Mouse (Mus musculus) forebrain, embryonic 10.5 days (tissue): Measurements from ENCODE around the gene Rad9a. TPM values are rescaled to one million over a fixed set of nuclear protein-coding genes. Genes with fewer than 3 reads are reported as not detected.

ENCODE experiments used
- DNase-seq: peaks from one replicate; pipeline ENCODE4 v3.0.0-alpha.2; 2017; ENCODE audit warnings: low spot score; ENCODE audit errors: extremely low spot score
- H3K27ac ChIP-seq: fragments of 300-500 bp; sonication (generic); 2 replicates; pipeline ENCODE4 v1.5.1; 2016; ENCODE audit warnings: mild to moderate bottlenecking
- H3K27me3 ChIP-seq: fragments of 300-500 bp; sonication (generic); 2 replicates; pipeline ENCODE4 v1.6.1; 2016; ENCODE audit warnings: mild to moderate bottlenecking; ENCODE audit not compliant: poor library complexity, severe bottlenecking
- H3K36me3 ChIP-seq: fragments of 300-500 bp; sonication (generic); replicated peaks from 2 replicates; pipeline ENCODE4 v1.6.1; 2016; ENCODE audit warnings: mild to moderate bottlenecking, moderate library complexity
- H3K4me1 ChIP-seq: fragments of 300-500 bp; sonication (generic); 2 replicates; pipeline ENCODE4 v1.6.1; 2016
- H3K4me3 ChIP-seq: fragments of 300-500 bp; sonication (generic); 2 replicates; pipeline ENCODE4 v1.5.1; 2016; ENCODE audit warnings: mild to moderate bottlenecking, moderate library complexity
- H3K9me3 ChIP-seq: fragments of 300-500 bp; sonication (generic); 2 replicates; pipeline ENCODE4 v1.6.1; 2016; ENCODE audit warnings: mild to moderate bottlenecking, moderate library complexity
- WGBS: fragments of 180-500 bp; shearing (Covaris S2); methylation state at CpG from one replicate; pipeline ENCODE4 v1.1.7; 2016; 5-methylcytosine and 5-hydroxymethylcytosine counted together
- polyA plus RNA-seq: library from polyadenylated mRNA; unstranded; fragments of >200 nt; fragmentation: Nextera tagmentation; extraction: Ambion mirVana; gene quantifications from 2 replicates; pipeline ENCODE4 v1.2.1, GENCODE M21; 2016

Gene Rad9a
- polyA plus RNA-seq, 1 experiment from 2014 or later = 57.4 TPM

GRCm38 (mm10) chr19:4216041-4216685 lies 14.7 kb upstream of the Rad9a start:
- H3K36me3 ChIP-seq = no peaks in the 10 kb centered on the region
- WGBS = 25% methylated on average over 14 of the region's 14 CpGs
- no peaks in the 10 kb centered on the region for H3K9me3 ChIP-seq
- H3K4me3 ChIP-seq = peak overlapping the region; percentile 74
- DNase-seq = peak; percentile 59
- peaks cover 80% of the 10 kb centered on the region for H3K4me1 ChIP-seq
- peak overlapping the region; percentile 56; the same call in 1 of the 2 replicates for H3K27ac ChIP-seq
- peaks cover 92% of the 10 kb centered on the region for H3K27me3 ChIP-seq

- peaks cover 93% of the 10 kb centered on the region for H3K27me3 ChIP-seq
- no peak for DNase-seq
- 4% methylated on average over 21 of the region's 21 CpGs for WGBS
- H3K9me3 ChIP-seq = no peaks in the 10 kb centered on the region
- peaks cover 74% of the 10 kb centered on the region for H3K4me1 ChIP-seq
- peak overlapping the region; percentile 87 for H3K27ac ChIP-seq
- no peaks in the 10 kb centered on the region for H3K36me3 ChIP-seq
- peak overlapping the region; percentile 74 for H3K4me3 ChIP-seq
Observed at GRCm38 (mm10) chr19:4215451-4215840, 14.0 kb upstream of the Rad9a start.

GRCm38 (mm10) chr19:4214771-4215450 lies 13.4 kb upstream of the Rad9a start:
- H3K4me1 ChIP-seq = peaks cover 71% of the 10 kb centered on the region
- WGBS = under 1% methylated on average over 63 of the region's 81 CpGs
- H3K36me3 ChIP-seq = no peaks in the 10 kb centered on the region
- peak overlapping the region; percentile 74 for H3K4me3 ChIP-seq
- H3K27me3 ChIP-seq = peaks cover 92% of the 10 kb centered on the region
- H3K9me3 ChIP-seq = no peaks in the 10 kb centered on the region
- DNase-seq = peak; percentile 53
- H3K27ac ChIP-seq = peak overlapping the region; percentile 87

- peak within 1 kb of the TSS; percentile 74 for H3K4me3 ChIP-seq
- no peaks in the 10 kb centered on the region for H3K9me3 ChIP-seq
- peak; percentile 42 for DNase-seq
- under 1% methylated on average over 47 of the region's 49 CpGs for WGBS
- no peaks in the 10 kb centered on the region for H3K36me3 ChIP-seq
- peaks cover 71% of the 10 kb centered on the region for H3K4me1 ChIP-seq
- H3K27me3 ChIP-seq = peaks cover 88% of the 10 kb centered on the region
- H3K27ac ChIP-seq = peak within 1 kb of the TSS; percentile 87
Observed at GRCm38 (mm10) chr19:4214071-4214770, 12.8 kb upstream of the Rad9a start, which contains the start of the genes Clcf1 and AC109138.7. TSS of gene Clcf1 (plus strand) at chr19:4214238. TSS of gene AC109138.7 (plus strand) at chr19:4214357.

- Histone ChIP-seq H3K36me3 (no peaks in the 10 kb centered on the region), H3K4me1 (peaks cover 71% of the 10 kb centered on the region), H3K4me3 (peak overlapping the region; percentile 74), H3K27me3 (peaks cover 90% of the 10 kb centered on the region), H3K9me3 (no peaks in the 10 kb centered on the region), H3K27ac (peak overlapping the region; percentile 87)
- DNase-seq = no peak
- WGBS = 5% methylated on average over 9 of the region's 9 CpGs
Observed at GRCm38 (mm10) chr19:4213524-4213974, 12.1 kb upstream of the Rad9a start.

GRCm38 (mm10) chr19:4211891-4212588 lies 10.6 kb upstream of the Rad9a start:
- Histone ChIP-seq H3K4me1 (peaks cover 58% of the 10 kb centered on the region), H3K36me3 (no peaks in the 10 kb centered on the region), H3K4me3 (no peak overlapping the region), H3K27me3 (peaks cover 84% of the 10 kb centered on the region), H3K9me3 (no peaks in the 10 kb centered on the region), H3K27ac (peak overlapping the region; percentile 25)
- 17% methylated on average over 4 of the region's 4 CpGs for WGBS
- DNase-seq = no peak

- H3K4me1 ChIP-seq = peaks cover 23% of the 10 kb centered on the region
- no peaks in the 10 kb centered on the region for H3K9me3 ChIP-seq
- peaks cover 70% of the 10 kb centered on the region for H3K27me3 ChIP-seq
- H3K27ac ChIP-seq = no peak overlapping the region
- no peak for DNase-seq
- WGBS = 71% methylated on average over 5 of the region's 5 CpGs
- no peaks in the 10 kb centered on the region for H3K36me3 ChIP-seq
- no peak overlapping the region for H3K4me3 ChIP-seq
Observed at GRCm38 (mm10) chr19:4208563-4208962, 7.1 kb upstream of the Rad9a start.

- H3K9me3 ChIP-seq = no peaks in the 10 kb centered on the region
- H3K4me1 ChIP-seq = peaks cover 17% of the 10 kb centered on the region
- H3K36me3 ChIP-seq = no peaks in the 10 kb centered on the region
- no peak overlapping the region for H3K27ac ChIP-seq
- H3K27me3 ChIP-seq = peaks cover 66% of the 10 kb centered on the region
- DNase-seq = peak; percentile 71
- no peak overlapping the region for H3K4me3 ChIP-seq
- 2% methylated on average over 2 of the region's 2 CpGs for WGBS
Observed at GRCm38 (mm10) chr19:4206971-4207370, 5.5 kb upstream of the Rad9a start.

GRCm38 (mm10) chr19:4204889-4205288 lies 3.4 kb upstream of the Rad9a start:
- WGBS = 57% methylated on average over 4 of the region's 4 CpGs

GRCm38 (mm10) chr19:4203604-4204326 lies 2.3 kb upstream of the Rad9a start:
- no peaks in the 10 kb centered on the region for H3K9me3 ChIP-seq
- H3K27ac ChIP-seq = no peak overlapping the region
- WGBS = 71% methylated on average over 13 of the region's 13 CpGs
- peaks cover 35% of the 10 kb centered on the region for H3K4me1 ChIP-seq
- no peak for DNase-seq
- peaks cover 45% of the 10 kb centered on the region for H3K27me3 ChIP-seq
- H3K36me3 ChIP-seq = peaks cover 18% of the 10 kb centered on the region
- no peak overlapping the region for H3K4me3 ChIP-seq

More at GRCm38 (mm10) chr19:4204889-4205288, 3.4 kb upstream of the Rad9a start:
- DNase-seq = no peak
- H3K4me1 ChIP-seq = peaks cover 26% of the 10 kb centered on the region
- H3K27ac ChIP-seq = no peak overlapping the region
- no peaks in the 10 kb centered on the region for H3K9me3 ChIP-seq
- H3K4me3 ChIP-seq = no peak overlapping the region
- H3K27me3 ChIP-seq = peaks cover 50% of the 10 kb centered on the region
- peaks cover 7% of the 10 kb centered on the region for H3K36me3 ChIP-seq

GRCm38 (mm10) chr19:4203148-4203547 lies 1.7 kb upstream of the Rad9a start:
- H3K27ac ChIP-seq = no peak overlapping the region
- no peaks in the 10 kb centered on the region for H3K9me3 ChIP-seq
- no peak for DNase-seq
- H3K4me1 ChIP-seq = peaks cover 35% of the 10 kb centered on the region
- peaks cover 39% of the 10 kb centered on the region for H3K27me3 ChIP-seq
- H3K4me3 ChIP-seq = no peak overlapping the region
- peaks cover 24% of the 10 kb centered on the region for H3K36me3 ChIP-seq
- WGBS = 70% methylated on average over 3 of the region's 3 CpGs

GRCm38 (mm10) chr19:4202149-4202548 lies 687 bp upstream of the Rad9a start:
- Histone ChIP-seq H3K9me3 (no peaks in the 10 kb centered on the region), H3K4me3 (peak overlapping the region; percentile 85), H3K27ac (peak overlapping the region; percentile 93), H3K36me3 (peaks cover 34% of the 10 kb centered on the region), H3K27me3 (peaks cover 33% of the 10 kb centered on the region), H3K4me1 (peaks cover 35% of the 10 kb centered on the region)
- WGBS = 26% methylated on average over 7 of the region's 7 CpGs
- DNase-seq = no peak
